Mouse (Mus musculus): ENCODE results near the gene Efl1.

DNA sequence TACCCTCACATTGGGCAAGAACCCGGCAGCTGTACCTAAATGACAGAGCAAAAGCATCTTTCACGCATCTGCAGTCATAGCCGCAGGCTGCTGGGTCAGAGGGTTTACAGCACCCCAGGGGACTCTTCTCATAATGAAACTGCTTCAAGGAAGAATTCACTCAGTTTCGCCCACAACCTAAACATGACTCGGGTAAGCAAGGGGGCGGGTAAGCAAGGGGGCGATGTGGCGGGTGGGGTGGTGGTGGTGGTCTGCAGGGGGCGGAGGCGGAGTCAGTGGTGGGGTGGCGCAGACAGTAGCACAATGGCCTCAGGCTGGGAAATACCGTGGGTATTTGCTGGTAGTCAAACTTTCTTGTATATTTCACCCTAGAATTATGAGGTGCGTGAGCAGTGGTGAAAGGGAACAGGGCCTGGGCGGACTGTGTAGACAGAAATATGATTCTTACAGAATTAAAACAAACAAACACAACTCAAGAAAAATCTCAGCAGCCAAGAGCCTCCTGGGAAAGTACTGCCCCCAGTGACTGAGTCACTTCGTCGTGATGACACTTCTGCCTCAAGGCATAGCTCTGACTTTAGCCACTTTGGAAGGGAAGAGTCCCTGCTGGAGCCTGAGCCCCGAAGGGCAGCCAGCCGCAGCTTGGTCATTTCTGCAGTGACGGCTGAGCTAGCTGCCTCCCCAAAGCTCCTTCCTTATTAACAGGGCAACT is 162.9 kb downstream of the Efl1 start:
- no peak for TF ChIP-seq POLR2A (IDR thresholded peaks at IDR 0.05; ENCODE audit: borderline replicate concordance, low read depth, low read length)
- TF ChIP-seq CTCF (IDR thresholded peaks at IDR 0.05; ENCODE audit: low read depth, low read length), result no peak

All from bone marrow macrophage, adult 2 months (primary cell).